Mouse (Mus musculus) right cerebral cortex, adult 18-20 months (tissue): ENCODE results near the gene Ntm.

Experiments
- DNase-seq: peaks from one replicate; pipeline ENCODE4 v3.0.0; 2022; ENCODE audit warnings: mixed read lengths

Ntm gene

GRCm38 (mm10) chr9:29568571-29568970 lies 394.4 kb downstream of the Ntm start:
- DNase-seq: no peak

GRCm38 (mm10) chr9:29562419-29563071 lies 400.4 kb downstream of the Ntm start:
- peak; percentile 53 for DNase-seq

- no peak for DNase-seq
These were observed 404.0 kb downstream of the Ntm start for GRCm38 (mm10) chr9:29558915-29559314.

- no peak for DNase-seq
These were observed 412.4 kb downstream of the Ntm start for GRCm38 (mm10) chr9:29550582-29550981.

- no peak for DNase-seq
These were observed 412.8 kb downstream of the Ntm start for GRCm38 (mm10) chr9:29550107-29550506.

DNA sequence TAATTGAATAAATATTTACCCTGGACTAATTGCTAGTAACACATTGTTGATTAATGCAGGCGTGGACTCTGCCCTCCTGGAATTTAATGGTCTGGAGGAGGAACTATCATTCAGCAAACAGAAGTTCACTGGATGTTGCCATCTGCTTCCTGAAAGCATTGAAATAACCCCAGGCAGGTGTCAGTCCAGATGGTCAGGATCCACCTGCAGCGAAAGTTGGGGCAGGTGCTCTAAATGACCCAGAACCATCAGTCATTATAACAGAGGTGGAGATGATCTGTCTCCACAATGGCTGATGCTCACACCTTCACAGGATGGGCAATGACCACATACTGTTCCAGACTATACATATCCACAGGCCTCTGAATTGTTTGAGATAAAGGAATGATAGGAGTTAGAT lies 426.5 kb downstream of the Ntm start:
- DNase-seq: no peak

GRCm38 (mm10) chr9:29534773-29535172 lies 428.2 kb downstream of the Ntm start:
- no peak for DNase-seq

DNA sequence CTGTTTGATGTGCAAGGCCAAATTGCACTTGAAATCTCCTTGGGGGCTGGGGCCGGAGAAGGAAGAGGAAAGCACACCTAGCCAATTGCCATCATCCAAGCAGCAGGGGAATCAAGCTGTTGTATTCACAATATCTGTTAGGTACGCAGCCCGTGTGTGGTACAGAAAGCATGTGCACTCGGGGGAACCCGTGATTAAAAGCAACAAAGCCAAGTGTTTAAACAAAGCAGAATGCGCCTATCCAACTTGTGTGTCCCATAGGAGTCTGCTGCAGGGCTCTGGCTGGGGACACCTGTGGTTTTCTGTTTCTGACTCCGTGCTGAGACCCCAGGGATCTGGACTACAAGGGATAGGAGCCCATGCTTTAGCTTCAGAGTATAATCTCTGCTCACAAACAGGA lies 428.6 kb downstream of the Ntm start:
- DNase-seq: no peak

DNA sequence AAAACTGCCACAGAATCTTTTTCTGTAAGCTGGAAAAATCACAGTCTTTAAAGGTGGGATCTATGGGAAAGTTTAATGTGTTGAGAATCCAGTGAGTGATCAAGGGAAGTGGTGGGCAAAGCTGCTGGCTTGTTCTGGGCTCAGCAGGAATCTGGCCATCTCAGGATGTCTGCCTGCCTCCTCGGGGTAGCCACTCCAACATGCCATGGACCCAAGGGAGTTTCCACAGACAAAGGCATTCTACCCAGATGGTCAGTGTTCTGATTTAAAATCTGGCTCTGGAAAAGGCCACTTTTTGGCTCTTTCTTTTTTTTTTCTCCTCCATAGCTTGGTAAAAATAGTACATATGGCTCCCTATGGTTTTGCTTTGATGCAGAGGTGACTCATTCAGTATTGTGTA lies 429.4 kb downstream of the Ntm start:
- no peak for DNase-seq

DNA sequence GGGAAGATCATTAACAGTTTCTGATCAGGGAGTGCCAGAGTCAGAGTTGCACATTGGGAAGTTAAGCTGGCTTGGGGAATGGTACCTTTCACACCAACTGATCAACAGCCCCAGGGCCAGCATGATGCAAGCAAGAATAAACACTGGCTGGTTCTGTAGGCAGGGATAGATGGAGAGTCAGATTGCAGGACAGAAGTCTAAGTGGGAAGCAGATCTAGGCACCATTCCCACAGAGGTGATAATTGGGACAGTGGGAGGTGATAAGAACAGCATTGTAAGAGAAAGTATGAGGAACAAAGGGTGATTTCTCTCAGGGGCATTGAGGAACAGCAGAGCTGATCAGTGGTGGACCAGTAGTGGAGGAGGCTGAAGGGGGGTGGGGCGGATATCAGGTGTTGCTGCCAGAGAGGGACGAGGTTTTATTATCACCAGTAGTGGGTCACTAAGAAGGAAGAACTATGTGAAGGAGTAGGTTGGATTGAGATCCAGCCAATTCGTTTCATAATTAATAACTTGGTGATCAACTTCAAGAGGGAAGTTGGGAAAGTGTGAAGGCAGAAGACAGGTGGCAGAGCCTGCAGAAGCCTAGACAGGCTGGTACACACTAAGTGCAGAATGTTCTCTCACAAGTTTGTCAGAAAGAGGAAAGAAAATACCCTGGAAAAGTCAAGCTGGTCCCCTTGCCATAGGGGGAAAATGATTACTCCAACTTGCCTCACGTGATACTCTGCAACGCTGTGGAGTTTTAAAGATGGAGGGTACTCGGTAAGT lies 431.6 kb downstream of the Ntm start:
- peak; percentile 66 for DNase-seq

GRCm38 (mm10) chr9:29524109-29524508 lies 438.8 kb downstream of the Ntm start:
- no peak for DNase-seq

GRCm38 (mm10) chr9:29523221-29523620 lies 439.7 kb downstream of the Ntm start:
- no peak for DNase-seq

DNA sequence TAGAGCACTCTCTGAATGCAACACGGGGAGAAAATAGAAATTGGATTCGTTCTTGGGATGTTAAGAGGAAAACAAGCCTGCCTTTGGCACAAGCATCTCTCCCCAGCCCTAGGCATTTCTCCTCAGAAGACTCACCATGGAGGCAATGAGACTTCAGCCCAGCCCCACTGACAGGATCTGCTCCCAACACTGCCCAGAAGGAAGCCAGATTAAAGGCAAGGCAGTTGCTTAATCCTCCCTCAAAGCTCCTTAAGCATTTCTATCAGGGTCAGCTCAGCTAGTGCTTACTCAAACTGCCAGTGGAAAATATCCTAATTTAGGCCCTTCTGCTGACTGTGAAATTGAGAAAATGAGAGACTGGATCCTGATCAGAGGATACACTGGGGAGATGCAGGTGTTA lies 443.8 kb downstream of the Ntm start:
- DNase-seq: no peak

- DNase-seq: no peak
These were observed 446.3 kb downstream of the Ntm start for GRCm38 (mm10) chr9:29516688-29517087.

- DNase-seq: no peak
These were observed 448.2 kb downstream of the Ntm start for GRCm38 (mm10) chr9:29514588-29515356.

DNA sequence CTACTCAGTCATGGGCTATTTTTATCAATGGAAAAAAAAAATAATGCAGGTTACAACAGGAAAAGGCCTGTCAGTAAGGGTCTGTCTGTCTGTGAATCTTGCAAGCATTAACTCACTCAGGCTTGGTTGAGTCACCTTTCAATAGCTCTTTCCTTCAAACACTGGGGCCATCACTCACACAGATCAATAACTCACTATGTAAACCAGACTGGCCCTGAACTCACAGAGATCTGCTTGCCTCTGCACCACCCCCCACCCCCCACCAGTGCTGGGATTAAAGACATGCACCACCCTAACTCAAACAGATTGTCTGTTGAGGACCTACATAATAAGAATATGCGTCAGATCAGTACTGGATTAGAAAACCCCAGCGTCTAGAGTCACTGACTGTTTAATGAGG lies 466.9 kb downstream of the Ntm start:
- no peak for DNase-seq

DNA sequence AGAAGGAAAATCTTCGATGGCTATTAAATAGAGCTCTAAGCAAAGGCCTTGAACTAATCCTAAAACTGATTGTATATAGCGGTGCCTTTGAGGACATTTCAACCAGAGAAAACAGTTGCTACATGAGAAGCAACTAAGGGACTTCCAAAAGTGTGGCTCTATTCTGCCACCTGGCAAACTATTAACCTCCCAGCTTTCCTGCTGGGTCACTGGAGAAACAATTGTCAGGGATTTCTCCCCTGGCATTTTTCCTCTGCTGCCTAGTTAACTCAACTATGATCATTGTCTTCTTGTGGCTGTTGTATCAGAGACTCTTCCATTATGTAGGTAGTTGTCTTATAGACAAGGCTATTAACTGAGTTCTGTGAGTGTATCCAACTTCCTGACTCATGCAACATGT lies 480.7 kb downstream of the Ntm start:
- DNase-seq: no peak

GRCm38 (mm10) chr9:29479051-29479450 lies 483.9 kb downstream of the Ntm start:
- no peak for DNase-seq

- no peak for DNase-seq
These were observed 485.7 kb downstream of the Ntm start for GRCm38 (mm10) chr9:29477219-29477618.

- no peak for DNase-seq
These were observed 489.5 kb downstream of the Ntm start for GRCm38 (mm10) chr9:29473418-29473817.

DNA sequence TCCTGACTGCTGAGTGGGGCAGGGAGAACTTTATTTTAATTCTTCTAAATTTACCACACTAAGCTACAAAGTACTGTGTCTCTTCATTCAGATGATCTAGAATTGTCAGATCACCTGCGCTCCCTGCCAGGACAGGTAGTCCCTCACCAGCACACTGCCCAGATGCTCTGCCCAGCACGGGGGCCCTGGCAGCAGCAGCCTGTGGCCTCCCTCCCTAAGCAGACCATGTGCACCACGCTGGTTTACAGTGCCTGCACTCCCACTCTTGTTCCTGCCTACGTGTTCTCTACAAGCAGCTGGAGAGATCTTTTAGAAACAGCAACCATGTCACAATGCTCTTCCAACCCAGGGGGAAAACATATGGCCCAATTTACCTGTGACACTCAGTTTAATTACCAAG lies 490.7 kb downstream of the Ntm start:
- DNase-seq: peak; percentile 72

DNA sequence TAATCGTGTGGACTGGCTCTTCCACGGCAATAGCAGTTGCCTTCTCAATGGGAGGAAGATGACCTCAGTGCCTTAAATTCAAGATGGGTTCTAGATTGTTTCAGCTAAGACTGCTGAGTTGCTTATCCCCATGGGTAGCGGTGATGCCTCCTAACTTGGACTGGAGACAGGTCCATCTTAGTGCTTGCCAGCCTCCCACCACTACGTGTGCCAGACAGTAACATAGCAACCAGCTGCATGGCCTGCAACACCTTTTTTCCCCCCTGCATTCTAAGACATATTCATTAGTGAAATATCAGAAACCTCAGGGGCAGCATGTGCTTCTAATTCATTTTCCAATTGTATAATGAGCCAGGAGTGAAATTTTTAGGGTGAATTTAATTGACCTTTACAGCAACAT lies 498.2 kb downstream of the Ntm start:
- no peak for DNase-seq

GRCm38 (mm10) chr9:29462970-29463593 lies 499.9 kb downstream of the Ntm start:
- DNase-seq: no peak
